Mouse (Mus musculus) B cell, adult 67 days (primary cell): ENCODE data around the gene Dthd1. TPM values are rescaled to one million over a fixed set of nuclear protein-coding genes. Genes with fewer than 3 reads are reported as not detected.

Experiments
- total RNA-seq, 2 experiments: library from RNA; stranded (reverse); gene quantifications; 4 replicates each; pipeline ENCODE4 v1.2.4; 2023

The Dthd1 gene
- total RNA-seq: not detected

GRCm38 (mm10) chr5:62813402-62814071, at the start of gene Dthd1:
Gene Dthd1, plus strand, starts transcription at chr5:62813823.

GRCm38 (mm10) chr5:62765784-62766701, 47.6 kb upstream of the Dthd1 start, which contains the start of gene Arap2:
Gene Arap2, minus strand, starts transcription at chr5:62766159.

Other genes starting within 250 kb of the Dthd1 start
- 100 to 1,000 TPM in 1 of 2 experiments, 10 to 100 TPM in 1; 85.7 to 126 TPM for gene Arap2, start 47.7 kb upstream of the Dthd1 start, total RNA-seq